Mouse (Mus musculus) hindbrain, embryonic 16.5 days (tissue): Measurements from ENCODE around the gene Rapgef1. TPM values are rescaled to one million over a fixed set of nuclear protein-coding genes. Genes with fewer than 3 reads are reported as not detected.

Experiments used
- ATAC-seq: fragments of 200-750 bp; cut with Nextera tagmentation; 2 replicates; pipeline ENCODE4 v1.8.0; 2017; ENCODE audit warnings: moderate TSS enrichment, moderate library complexity
- H3K27ac ChIP-seq: fragments of 300-500 bp; sonication (generic); 2 replicates; pipeline ENCODE4 v1.5.1; 2014; ENCODE audit warnings: low read depth, mild to moderate bottlenecking, control low read depth, low read length, moderate library complexity
- H3K27me3 ChIP-seq: fragments of 300-500 bp; sonication (generic); replicated peaks from 2 replicates; pipeline ENCODE4 v1.6.1; 2014; ENCODE audit warnings: low read length; ENCODE audit not compliant: control insufficient read depth, insufficient read depth
- H3K36me3 ChIP-seq: fragments of 300-500 bp; sonication (generic); 2 replicates; pipeline ENCODE4 v1.6.1; 2014; ENCODE audit warnings: mild to moderate bottlenecking, low read length, moderate library complexity, mixed read lengths; ENCODE audit not compliant: control insufficient read depth, insufficient read depth
- H3K4me1 ChIP-seq: fragments of 300-500 bp; sonication (generic); 2 replicates; pipeline ENCODE4 v1.6.1; 2014; ENCODE audit warnings: low read depth, low read length; ENCODE audit not compliant: control insufficient read depth, insufficient read depth
- H3K4me2 ChIP-seq: fragments of 300-500 bp; sonication (generic); 2 replicates; pipeline ENCODE4 v1.6.1; 2014; ENCODE audit warnings: mild to moderate bottlenecking, low read length, control low read depth, moderate library complexity
- H3K4me3 ChIP-seq: fragments of 300-500 bp; sonication (generic); 2 replicates; pipeline ENCODE4 v1.5.1; 2014; ENCODE audit warnings: mild to moderate bottlenecking, low read length, control low read depth, moderate library complexity
- H3K9ac ChIP-seq: fragments of 300-500 bp; sonication (generic); 2 replicates; pipeline ENCODE4 v1.6.1; 2014; ENCODE audit warnings: low read depth, mild to moderate bottlenecking, control low read depth, low read length, moderate library complexity
- H3K9me3 ChIP-seq: fragments of 300-500 bp; sonication (generic); 2 replicates; pipeline ENCODE4 v1.6.1; 2014; ENCODE audit warnings: mild to moderate bottlenecking, low read length, moderate library complexity; ENCODE audit not compliant: control insufficient read depth
- WGBS: fragments of 180-500 bp; shearing (Covaris S2); extraction: QIAGEN DNeasy Blood & Tissue Kit; methylation state at CpG from one replicate; pipeline ENCODE4 v1.1.7; 2014; 5-methylcytosine and 5-hydroxymethylcytosine counted together
- polyA plus RNA-seq: library from polyadenylated mRNA; unstranded; fragments of >200 nt; fragmentation: Nextera tagmentation; extraction: Ambion mirVana; gene quantifications from 2 replicates; pipeline ENCODE4 v1.2.1, GENCODE M21; 2015

Rapgef1 gene
- polyA plus RNA-seq, 1 experiment from 2014 or later, result 14.8 TPM

- no peak overlapping the region for H3K27ac ChIP-seq
- no peaks in the 10 kb centered on the region for H3K9me3 ChIP-seq
- peaks cover 14% of the 10 kb centered on the region for H3K4me1 ChIP-seq
- no peak overlapping the region for H3K4me2 ChIP-seq
- no peaks in the 10 kb centered on the region for H3K27me3 ChIP-seq
- H3K4me3 ChIP-seq, result no peak overlapping the region
- no peak overlapping the region for H3K9ac ChIP-seq
- no peak for ATAC-seq
- no peaks in the 10 kb centered on the region for H3K36me3 ChIP-seq
- 92% methylated on average over 5 of the region's 5 CpGs for WGBS
Measured at GRCm38 (mm10) chr2:29665421-29665820, 45.9 kb downstream of the Rapgef1 start.

- peaks cover 24% of the 10 kb centered on the region for H3K4me1 ChIP-seq
- WGBS, result 17% methylated on average over 7 of the region's 7 CpGs
- H3K4me2 ChIP-seq, result no peak overlapping the region
- H3K27me3 ChIP-seq, result no peaks in the 10 kb centered on the region
- H3K9ac ChIP-seq, result no peak overlapping the region
- ATAC-seq, result peak; percentile 35; the same call in 1 of the 2 replicates
- H3K9me3 ChIP-seq, result no peaks in the 10 kb centered on the region
- H3K36me3 ChIP-seq, result no peaks in the 10 kb centered on the region
- H3K27ac ChIP-seq, result no peak overlapping the region; the same call in 1 of the 2 replicates
- no peak overlapping the region for H3K4me3 ChIP-seq
Measured at GRCm38 (mm10) chr2:29666589-29666988, 47.1 kb downstream of the Rapgef1 start.

GRCm38 (mm10) chr2:29667109-29667508 is 47.6 kb downstream of the Rapgef1 start:
- 76% methylated on average over 4 of the region's 4 CpGs for WGBS
- Histone ChIP-seq H3K27ac (no peak overlapping the region), H3K27me3 (no peaks in the 10 kb centered on the region), H3K4me1 (peaks cover 28% of the 10 kb centered on the region), H3K4me3 (no peak overlapping the region), H3K4me2 (no peak overlapping the region), H3K9me3 (no peaks in the 10 kb centered on the region), H3K36me3 (no peaks in the 10 kb centered on the region), H3K9ac (no peak overlapping the region)
- no peak for ATAC-seq

GRCm38 (mm10) chr2:29668011-29668691 is 48.6 kb downstream of the Rapgef1 start:
- ATAC-seq, result no peak
- Histone ChIP-seq H3K9ac (no peak overlapping the region), H3K4me3 (no peak overlapping the region), H3K4me2 (no peak overlapping the region), H3K27me3 (no peaks in the 10 kb centered on the region), H3K4me1 (peaks cover 28% of the 10 kb centered on the region), H3K9me3 (no peaks in the 10 kb centered on the region), H3K27ac (no peak overlapping the region), H3K36me3 (no peaks in the 10 kb centered on the region)
- 89% methylated on average over 7 of the region's 7 CpGs for WGBS

GRCm38 (mm10) chr2:29668963-29669362 is 49.4 kb downstream of the Rapgef1 start:
- Histone ChIP-seq H3K4me1 (peaks cover 28% of the 10 kb centered on the region), H3K27ac (no peak overlapping the region)
- WGBS, result 91% methylated on average over 4 of the region's 4 CpGs

GRCm38 (mm10) chr2:29669711-29670110 is 50.2 kb downstream of the Rapgef1 start:
- H3K27ac ChIP-seq, result peak overlapping the region; percentile 30; the same call in 1 of the 2 replicates
- H3K4me1 ChIP-seq, result peaks cover 28% of the 10 kb centered on the region
- no peak overlapping the region for H3K4me2 ChIP-seq
- no peak for ATAC-seq
- H3K9me3 ChIP-seq, result no peaks in the 10 kb centered on the region
- no peak overlapping the region for H3K9ac ChIP-seq
- no peak overlapping the region for H3K4me3 ChIP-seq
- no peaks in the 10 kb centered on the region for H3K27me3 ChIP-seq
- H3K36me3 ChIP-seq, result no peaks in the 10 kb centered on the region

More at GRCm38 (mm10) chr2:29668963-29669362, 49.4 kb downstream of the Rapgef1 start:
- Histone ChIP-seq H3K36me3 (no peaks in the 10 kb centered on the region), H3K4me3 (no peak overlapping the region), H3K27me3 (no peaks in the 10 kb centered on the region), H3K9me3 (no peaks in the 10 kb centered on the region), H3K4me2 (no peak overlapping the region), H3K9ac (no peak overlapping the region)
- no peak for ATAC-seq

GRCm38 (mm10) chr2:29670231-29670991 is 50.9 kb downstream of the Rapgef1 start:
- Histone ChIP-seq H3K9ac (no peak overlapping the region), H3K4me1 (peaks cover 28% of the 10 kb centered on the region), H3K4me2 (no peak overlapping the region), H3K36me3 (no peaks in the 10 kb centered on the region), H3K4me3 (no peak overlapping the region), H3K27me3 (no peaks in the 10 kb centered on the region), H3K27ac (peak overlapping the region; percentile 30; the same call in 1 of the 2 replicates), H3K9me3 (no peaks in the 10 kb centered on the region)
- peak; percentile 53 for ATAC-seq
- 40% methylated on average over 9 of the region's 9 CpGs for WGBS

GRCm38 (mm10) chr2:29671374-29671773 is 51.9 kb downstream of the Rapgef1 start:
- H3K4me1 ChIP-seq, result peaks cover 28% of the 10 kb centered on the region
- no peak overlapping the region for H3K4me3 ChIP-seq
- H3K4me2 ChIP-seq, result no peak overlapping the region
- no peaks in the 10 kb centered on the region for H3K27me3 ChIP-seq
- H3K27ac ChIP-seq, result no peak overlapping the region
- H3K36me3 ChIP-seq, result no peaks in the 10 kb centered on the region
- no peak for ATAC-seq
- WGBS, result 72% methylated on average over 4 of the region's 4 CpGs
- no peaks in the 10 kb centered on the region for H3K9me3 ChIP-seq
- no peak overlapping the region for H3K9ac ChIP-seq

- no peak for ATAC-seq
- 57% methylated on average over 3 of the region's 3 CpGs for WGBS
- peaks cover 28% of the 10 kb centered on the region for H3K4me1 ChIP-seq
Measured at GRCm38 (mm10) chr2:29671856-29672255, 52.3 kb downstream of the Rapgef1 start.

More at GRCm38 (mm10) chr2:29671856-29672255, 52.3 kb downstream of the Rapgef1 start:
- Histone ChIP-seq H3K27me3 (no peaks in the 10 kb centered on the region), H3K9ac (no peak overlapping the region), H3K27ac (no peak overlapping the region), H3K4me3 (no peak overlapping the region), H3K36me3 (no peaks in the 10 kb centered on the region), H3K4me2 (no peak overlapping the region), H3K9me3 (no peaks in the 10 kb centered on the region)
